Mouse (Mus musculus) lung, postnatal 14 days (tissue): Measurements from ENCODE around the gene Abhd17a.

Source experiments
- DNase-seq: peaks from one replicate; pipeline ENCODE4 v3.0.0; 2021

Gene Abhd17a

DNA sequence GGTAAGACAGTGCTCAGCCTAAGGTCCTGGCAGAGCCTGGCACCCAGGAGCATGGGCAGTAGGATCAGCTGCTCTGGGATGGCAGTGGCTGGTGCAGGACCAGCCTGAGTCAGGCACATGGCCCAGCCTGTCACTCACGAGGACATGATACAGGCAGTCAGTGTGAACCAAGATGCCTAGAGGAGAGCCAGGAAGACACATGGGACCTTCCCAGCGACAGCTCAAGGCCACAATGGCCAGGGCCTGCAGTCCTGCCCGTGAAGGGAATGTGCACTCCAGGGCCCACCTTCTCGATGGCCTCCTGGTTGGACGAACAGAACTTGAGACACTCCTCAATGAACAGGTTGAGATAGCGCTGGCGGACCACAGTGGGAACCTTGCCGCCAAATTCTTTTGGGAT is 44.6 kb downstream of the Abhd17a start:
- no peak for DNase-seq

DNA sequence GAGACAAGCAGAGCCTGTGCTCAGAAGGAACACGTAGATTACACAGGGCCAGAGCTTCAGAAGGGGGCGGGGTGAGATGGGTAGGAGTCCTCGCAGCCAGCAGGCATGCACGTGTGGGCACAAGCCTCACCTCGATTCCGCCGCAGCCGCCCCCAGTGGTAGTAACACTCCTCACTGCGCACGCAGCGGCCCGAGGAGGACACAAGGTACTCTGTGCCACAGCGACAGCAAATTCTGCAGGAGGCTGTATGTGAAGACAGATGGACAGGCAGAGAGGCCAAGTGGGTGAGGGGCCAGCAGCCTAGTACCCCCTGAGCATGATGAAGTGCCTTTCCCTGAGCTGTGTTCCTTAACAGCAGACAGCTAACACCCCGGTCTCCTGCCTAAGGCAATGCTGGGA is 46.3 kb downstream of the Abhd17a start:
- no peak for DNase-seq

DNA sequence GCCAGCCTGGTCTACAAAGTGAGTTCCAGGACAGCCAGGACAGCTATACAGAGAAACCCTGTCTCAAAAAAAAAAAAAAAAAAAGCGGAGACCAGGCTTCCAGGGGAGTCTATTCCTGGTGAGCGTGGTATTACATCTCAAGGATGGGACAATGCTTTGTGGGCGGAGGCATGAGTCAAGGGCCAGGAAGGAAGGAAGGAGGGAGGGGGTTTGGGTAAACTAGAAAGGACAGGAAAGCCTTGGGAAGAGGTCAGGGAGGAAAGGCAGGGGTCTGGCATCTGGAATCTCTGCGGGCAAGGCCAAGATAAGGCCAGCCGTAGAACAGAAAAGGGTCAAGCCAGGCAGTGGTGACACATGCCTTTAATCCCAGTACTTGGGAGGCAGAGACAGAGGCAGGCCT is 50.6 kb downstream of the Abhd17a start:
- DNase-seq, result no peak

DNA sequence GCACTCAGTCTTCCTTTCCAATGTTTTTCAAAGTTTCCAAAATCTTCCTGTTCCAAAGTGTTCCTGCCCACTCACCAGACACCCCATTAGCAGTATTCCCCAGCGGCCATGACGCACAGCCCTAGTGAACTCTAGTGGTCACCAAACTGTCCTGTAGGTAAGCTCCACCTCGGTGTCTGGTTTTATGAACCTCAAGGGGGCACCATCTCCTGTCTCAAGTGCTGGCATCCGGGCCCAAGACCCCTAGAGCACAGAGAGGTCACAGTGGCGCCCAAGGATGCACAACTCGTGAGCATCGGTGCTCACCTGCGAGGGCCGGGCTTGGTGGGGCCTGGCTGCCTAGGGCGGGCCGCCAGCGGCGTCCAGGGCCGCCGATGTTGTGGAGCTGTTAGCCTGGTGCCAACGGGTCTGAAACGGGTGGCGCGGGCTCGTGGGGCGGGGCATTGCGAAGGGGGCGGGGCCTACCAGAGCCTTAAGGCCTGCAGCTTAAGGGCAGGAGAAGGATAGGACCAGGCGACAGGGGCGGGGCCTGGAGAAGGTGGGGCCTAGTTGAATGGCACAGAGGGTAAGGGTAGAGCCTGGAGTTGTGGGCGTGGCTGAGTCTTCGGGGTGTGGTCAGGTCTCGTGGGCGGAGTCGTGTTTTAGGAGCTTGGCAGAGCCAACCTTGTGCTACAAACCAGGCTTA is 51.3 kb downstream of the Abhd17a start, which contains the start of gene Atp8b3:
Gene Atp8b3, minus strand, starts transcription at position 415 of the 685 bp plus-strand sequence.
- DNase-seq, result peak; percentile 82

DNA sequence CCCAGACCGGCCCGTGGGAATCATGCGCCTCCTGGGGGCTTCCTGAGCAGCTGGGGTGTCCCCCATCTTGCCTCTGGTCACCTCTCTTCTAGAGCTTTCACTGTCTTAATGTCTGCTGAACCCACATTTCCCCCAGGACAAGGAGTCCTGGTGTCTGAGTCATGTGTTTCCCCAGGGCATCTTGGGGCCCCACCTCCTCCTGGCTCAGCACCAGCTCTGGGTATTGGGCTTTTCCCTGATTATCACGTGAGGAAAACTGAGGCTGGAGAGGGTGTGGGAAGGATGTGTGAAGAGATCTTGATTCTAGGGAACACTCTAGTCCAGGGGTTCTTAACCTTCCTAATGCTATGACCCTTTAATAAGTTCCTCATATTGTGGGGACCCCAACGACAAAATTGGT is 52.0 kb downstream of the Abhd17a start:
- DNase-seq, result no peak

DNA sequence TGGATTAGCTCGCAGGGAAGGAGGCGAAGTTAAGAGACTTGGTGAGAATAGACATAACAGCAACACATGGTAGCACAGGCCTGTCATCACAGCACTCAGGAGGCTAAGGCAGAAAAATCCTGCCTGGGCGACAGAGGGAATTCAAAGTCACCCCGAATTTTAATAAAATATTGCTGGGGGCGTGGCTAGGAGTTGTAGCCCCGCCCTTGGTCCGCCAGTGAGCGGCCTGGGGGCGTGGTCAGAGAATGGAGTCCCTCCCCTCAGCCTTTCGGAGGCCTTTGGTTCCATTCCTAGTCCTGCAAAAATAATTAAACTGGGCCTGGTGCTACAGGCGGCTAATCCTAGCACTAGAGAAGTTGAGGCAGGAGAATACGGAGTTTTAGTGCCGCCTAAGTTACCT is 54.4 kb downstream of the Abhd17a start:
- DNase-seq, result no peak

DNA sequence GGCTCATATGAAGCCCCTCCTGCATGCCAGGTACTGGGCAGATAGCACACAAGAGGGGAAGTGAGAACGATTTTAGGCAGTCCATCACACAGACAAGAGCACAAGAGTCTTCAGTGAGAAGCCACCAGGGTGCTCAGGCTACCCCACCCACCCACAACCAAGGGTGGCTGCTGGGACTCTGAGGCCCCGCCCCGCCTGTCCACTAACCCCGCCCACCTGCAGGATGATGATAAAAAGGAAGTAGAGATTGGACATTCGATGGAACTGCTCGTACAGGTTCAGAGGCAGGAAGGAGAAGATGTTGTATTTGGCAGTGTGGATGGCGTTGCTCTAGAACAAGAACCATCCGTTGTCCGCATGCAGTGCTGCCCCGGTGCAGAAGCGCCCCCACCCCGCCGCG is 55.1 kb downstream of the Abhd17a start:
- DNase-seq, result no peak

DNA sequence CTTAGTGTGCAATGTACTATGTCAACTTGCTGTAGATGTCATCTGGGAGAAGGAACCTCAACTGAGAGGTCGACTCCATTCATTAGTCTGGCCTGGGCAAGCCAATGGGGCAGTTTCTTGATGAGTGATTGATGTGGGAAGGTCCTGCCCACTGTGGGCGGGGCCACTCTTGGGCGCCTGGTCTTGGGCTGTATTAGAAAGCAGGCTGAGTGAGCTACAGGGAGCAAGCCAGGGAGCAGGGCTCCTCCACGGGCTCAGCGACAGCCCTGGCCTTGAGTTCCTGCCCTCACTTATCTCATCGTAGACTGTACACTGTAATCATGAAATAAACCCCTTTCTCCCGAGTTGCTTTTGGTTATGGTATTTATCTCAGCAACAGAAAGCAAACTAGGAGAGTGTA is 56.4 kb downstream of the Abhd17a start:
- no peak for DNase-seq
